Mouse (Mus musculus) urinary bladder, adult 18-20 months (tissue): ENCODE measurements around the gene Sost.

Experiments used
- DNase-seq, 2 experiments: peaks; one replicate each; pipeline ENCODE4 v3.0.0; 2022; ENCODE audit warnings: low spot score in 2 of 2, mixed read lengths in 2 of 2

Sost gene

DNA sequence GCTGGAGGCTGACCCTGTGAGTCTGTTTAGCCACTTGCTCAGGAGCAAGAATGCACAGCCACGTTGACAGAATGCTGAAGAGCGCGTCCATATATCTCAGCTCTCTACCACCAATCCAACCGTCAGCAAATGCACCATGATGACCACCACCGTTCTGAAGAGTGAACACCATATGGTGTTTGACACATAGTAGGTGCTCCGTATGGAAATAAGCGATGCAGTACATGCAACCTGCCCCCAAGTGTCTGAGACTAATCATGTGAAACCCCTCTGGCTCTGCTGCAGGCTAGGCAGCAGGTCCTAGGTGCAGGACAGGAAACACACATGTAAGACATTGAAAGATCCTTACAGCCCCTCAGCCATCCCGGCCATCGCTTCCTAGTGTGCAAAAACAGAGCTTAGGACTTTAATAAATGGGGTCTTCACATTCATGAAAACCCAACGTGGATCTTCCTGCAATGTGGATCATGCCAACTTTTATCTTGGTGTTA is 16.7 kb upstream of the Sost start:
- no peak for DNase-seq

- DNase-seq, result no peak
Measured at GRCm38 (mm10) chr11:101982981-101983411, 16.2 kb upstream of the Sost start.

- DNase-seq, result no peak
Measured at GRCm38 (mm10) chr11:101981850-101982249, 15.0 kb upstream of the Sost start.

DNA sequence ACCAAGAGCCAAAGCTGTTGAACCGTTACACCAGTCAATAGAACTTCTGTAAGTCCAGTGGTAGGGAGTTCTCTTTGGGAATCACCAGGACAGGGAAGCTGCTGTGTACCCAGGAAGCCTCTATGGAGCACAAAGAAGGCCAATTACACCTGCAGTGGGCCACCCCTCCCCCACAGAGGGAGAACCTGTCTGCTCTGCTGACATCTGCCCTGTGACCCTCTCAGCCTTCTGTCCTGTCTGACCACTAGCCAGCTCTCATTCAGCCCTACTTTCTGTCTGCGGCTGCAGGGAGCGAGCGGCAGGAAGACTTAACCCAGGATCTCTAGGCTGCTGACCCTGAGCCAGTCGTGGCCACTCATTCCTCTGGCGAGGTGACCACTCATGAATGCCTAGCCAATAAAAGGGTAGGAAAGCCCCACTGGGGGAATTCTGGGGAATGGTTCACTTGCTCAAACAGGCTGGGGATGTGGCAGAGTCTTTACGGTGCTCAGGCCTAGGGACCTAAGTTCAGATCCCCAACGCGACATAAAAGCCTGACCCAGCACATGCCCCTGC is 13.9 kb upstream of the Sost start:
- no peak for DNase-seq

GRCm38 (mm10) chr11:101979140-101979539 is 12.3 kb upstream of the Sost start:
- DNase-seq, result no peak

GRCm38 (mm10) chr11:101976949-101977348 is 10.1 kb upstream of the Sost start:
- DNase-seq, result no peak

- DNase-seq, result no peak
Measured at GRCm38 (mm10) chr11:101974923-101975322, 8.1 kb upstream of the Sost start.

DNA sequence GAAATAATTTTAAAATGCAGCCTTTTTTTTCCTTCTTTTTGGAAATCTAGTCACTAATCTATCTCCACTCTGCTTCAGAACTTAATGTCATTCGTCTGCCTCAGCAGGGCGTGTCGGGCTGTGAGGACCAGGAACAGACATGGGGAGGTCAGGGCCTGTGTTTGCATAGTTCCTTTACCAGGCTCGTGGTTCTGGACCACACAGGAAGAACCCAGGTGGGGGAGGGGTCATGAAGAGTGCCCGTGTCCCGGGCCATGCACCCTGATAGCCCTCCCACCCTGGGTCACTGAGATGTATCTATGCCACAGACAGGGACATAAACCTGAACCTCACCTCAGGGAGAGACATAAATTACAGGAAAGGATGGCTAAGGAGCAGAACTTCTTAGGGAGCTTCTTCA is 7.4 kb upstream of the Sost start:
- DNase-seq, result no peak

- DNase-seq, result no peak
Measured at GRCm38 (mm10) chr11:101973496-101973895, 6.7 kb upstream of the Sost start.

DNA sequence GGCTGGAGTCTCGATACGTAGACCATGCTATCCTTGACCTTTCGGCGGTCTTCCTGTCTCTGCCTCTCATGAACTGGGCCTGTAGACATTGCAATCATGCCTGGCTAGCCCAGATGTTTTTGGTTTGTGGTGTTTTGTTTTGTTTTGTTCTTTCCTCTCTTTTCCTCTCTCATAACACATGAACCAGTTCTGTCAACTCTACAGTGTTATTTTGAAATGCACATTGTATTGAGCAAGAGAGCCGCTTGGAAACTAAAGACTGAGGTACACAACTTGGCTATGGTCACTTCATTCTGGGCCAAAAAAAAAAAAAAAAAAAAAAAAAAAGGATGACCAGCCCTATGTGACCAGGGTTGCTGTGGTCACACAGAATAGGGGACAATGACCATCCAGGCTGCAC is 5.8 kb upstream of the Sost start:
- no peak for DNase-seq

GRCm38 (mm10) chr11:101972097-101972496 is 5.3 kb upstream of the Sost start:
- DNase-seq, result no peak

DNA sequence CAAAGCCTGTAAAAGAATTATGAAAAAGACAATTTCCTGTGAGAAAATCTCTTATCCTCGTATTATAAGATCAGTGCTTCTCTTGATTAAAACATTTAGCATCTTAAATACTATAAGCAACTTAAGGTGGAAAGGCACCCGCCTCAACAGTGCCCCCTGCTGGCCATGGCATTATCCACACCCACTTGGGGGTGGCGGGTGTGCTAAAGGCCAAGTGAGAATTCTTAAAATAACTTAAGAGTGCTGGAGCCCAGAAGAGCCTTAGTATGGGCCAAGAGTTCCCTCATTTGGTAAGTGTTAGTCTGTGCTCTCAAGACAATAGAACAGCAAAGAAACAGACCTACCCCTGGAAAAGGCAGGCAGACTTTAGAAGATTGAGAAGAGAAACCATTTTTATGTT is 4.6 kb upstream of the Sost start:
- DNase-seq, result no peak

DNA sequence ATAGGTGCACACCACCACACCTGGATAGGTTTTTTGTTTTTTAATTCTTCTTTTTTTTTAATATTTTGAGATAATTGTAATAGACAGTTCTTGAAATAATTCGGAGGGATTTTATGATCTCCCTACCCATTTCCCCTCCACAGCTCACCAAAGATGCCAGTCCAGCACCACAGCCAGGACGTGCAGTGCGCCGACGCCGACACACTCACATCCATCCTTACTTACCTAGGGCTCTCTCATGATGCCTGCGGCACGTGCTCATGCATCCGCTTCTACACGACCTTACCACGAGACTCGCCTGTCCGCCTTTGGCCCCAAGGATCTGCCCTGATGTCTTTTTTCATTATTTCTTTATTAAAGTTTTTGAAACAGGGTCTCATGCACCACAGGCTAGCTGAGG is 3.0 kb upstream of the Sost start:
- DNase-seq, result no peak

DNA sequence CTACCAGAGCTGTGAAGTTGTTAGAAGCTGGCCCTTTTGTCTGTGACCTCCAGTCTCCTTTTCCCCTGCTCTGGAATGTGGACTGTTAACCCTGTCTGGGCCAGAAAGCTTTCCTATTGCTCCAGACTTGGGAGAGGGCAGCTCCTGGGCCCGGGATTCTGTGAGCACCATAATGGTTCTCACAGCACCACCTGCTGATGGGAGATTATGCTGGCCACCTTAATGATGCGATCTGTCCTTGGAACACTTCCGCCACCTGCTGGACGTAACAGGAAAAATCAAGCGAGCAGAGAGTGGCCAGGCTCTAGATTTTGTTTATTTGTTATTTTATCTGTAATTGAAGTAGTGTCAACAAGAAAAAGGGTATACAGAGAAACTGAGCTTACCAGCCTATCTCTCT is 2.0 kb upstream of the Sost start:
- DNase-seq, result peak; percentile 56 to 61

GRCm38 (mm10) chr11:101968311-101968710 is 1.5 kb upstream of the Sost start:
- no peak for DNase-seq

DNA sequence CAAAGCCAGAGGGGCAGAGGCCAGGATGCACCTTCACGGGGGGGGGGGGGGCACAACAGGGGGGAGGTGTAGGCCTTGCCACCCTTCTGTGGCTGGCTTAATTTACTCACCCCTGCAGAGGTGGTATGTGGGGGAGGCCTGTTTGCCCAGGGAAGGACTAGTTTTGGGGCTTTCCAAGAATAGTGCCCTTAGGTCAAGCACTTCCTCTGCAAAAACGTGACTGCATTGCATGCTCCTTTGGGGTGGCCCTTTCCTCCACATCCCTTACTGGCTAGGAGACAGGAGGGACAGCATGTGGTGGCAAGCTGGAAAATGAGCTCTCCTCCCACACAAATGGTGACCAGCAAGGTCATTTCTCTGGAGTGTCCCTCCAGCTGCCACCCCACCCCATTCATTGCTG is 1.3 kb downstream of the Sost start:
- DNase-seq, result no peak

DNA sequence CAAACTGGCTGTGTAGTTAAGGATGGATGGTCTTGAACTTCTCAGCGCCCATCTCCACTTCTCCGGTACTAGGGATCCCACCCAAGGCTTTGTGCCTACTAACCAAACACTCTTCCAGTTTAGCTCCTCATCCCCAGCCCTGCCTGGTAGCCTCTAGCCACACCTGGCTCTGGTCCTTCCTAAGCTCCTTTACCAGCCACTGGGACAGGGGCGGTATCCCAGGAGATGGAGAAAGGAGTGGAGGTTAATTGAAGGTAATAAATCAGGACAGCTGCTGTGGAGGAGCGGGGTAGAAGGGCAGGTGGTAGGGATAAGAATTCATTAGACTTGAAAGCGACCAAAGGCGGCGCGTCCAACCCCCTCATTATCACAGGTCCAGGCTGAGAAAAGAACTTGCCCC is 2.2 kb downstream of the Sost start:
- DNase-seq, result no peak

DNA sequence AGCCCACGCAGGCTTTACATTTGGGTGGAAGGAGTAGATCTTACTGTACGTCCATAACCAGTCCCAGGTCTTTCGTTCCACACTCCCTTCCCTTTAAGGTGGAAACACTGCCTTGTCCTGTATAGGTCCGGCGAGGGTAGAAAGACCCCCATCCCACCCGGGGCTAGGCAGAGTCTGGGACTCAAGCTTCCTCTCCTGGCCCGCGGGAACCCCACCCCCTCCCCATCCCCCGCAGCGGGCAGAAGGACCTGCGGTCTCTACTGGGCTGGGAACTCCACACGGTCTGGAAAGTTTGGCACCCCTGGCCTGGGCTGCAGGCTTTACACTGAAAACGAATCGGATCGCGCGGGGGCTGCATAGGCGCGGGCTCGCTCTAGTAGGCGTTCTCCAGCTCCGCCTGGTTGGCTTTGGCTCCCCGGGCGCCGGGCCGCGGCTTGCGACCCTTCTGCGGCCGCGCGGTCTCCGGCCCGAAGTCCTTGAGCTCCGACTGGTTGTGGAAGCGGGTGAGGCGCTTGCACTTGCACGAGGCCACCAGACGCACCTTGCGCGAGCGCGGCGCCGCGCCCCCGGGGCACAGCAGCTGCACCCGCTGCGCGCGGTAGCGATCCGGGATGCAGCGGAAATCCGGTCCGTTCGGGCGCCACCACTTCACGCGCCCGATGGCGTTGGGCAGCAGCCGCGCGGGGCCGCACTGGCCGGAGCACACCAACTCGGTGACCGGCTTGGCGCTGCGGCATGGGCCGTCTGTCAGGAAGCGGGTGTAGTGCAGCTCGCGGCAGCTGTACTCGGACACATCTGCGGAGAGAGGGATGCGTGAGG is 3.1 kb downstream of the Sost start:
- peak in 1 of 2 experiments; percentile 33 for DNase-seq

GRCm38 (mm10) chr11:101963043-101963442 is 3.8 kb downstream of the Sost start:
- DNase-seq, result no peak

- no peak for DNase-seq
Measured at GRCm38 (mm10) chr11:101957476-101957875, 9.3 kb downstream of the Sost start.

GRCm38 (mm10) chr11:101953441-101953840 is 13.4 kb downstream of the Sost start:
- no peak for DNase-seq

GRCm38 (mm10) chr11:101952541-101953341 is 14.1 kb downstream of the Sost start:
- no peak for DNase-seq

- DNase-seq, result no peak
Measured at GRCm38 (mm10) chr11:101950021-101950420, 16.8 kb downstream of the Sost start.
